Mouse (Mus musculus) heart, embryonic 10.5 days (tissue): ENCODE results near the gene Smndc1. TPM values are rescaled to one million over a fixed set of nuclear protein-coding genes. Genes with fewer than 3 reads are reported as not detected.

Experiments used
- DNase-seq: peaks from one replicate; pipeline ENCODE4 v3.0.0-alpha.2; 2017; ENCODE audit warnings: low spot score
- H3K27ac ChIP-seq: fragments of 300-500 bp; sonication (generic); 2 replicates; pipeline ENCODE4 v1.5.1; 2016; ENCODE audit warnings: mild to moderate bottlenecking
- H3K27me3 ChIP-seq: fragments of 300-500 bp; sonication (generic); 2 replicates; pipeline ENCODE4 v1.6.1; 2016; ENCODE audit warnings: mild to moderate bottlenecking; ENCODE audit not compliant: poor library complexity, insufficient read depth, severe bottlenecking
- H3K36me3 ChIP-seq: fragments of 300-500 bp; sonication (generic); 2 replicates; pipeline ENCODE4 v1.6.1; 2016; ENCODE audit warnings: mild to moderate bottlenecking, moderate library complexity
- H3K4me1 ChIP-seq: fragments of 300-500 bp; sonication (generic); 2 replicates; pipeline ENCODE4 v1.6.1; 2016; ENCODE audit warnings: mild to moderate bottlenecking
- H3K4me3 ChIP-seq: fragments of 300-500 bp; sonication (generic); 2 replicates; pipeline ENCODE4 v1.5.1; 2016; ENCODE audit warnings: mild to moderate bottlenecking, moderate library complexity
- H3K9me3 ChIP-seq: fragments of 300-500 bp; sonication (generic); 2 replicates; pipeline ENCODE4 v1.6.1; 2016; ENCODE audit warnings: mild to moderate bottlenecking, moderate library complexity
- WGBS: fragments of 180-500 bp; shearing (Covaris S2); methylation state at CpG from one replicate; pipeline ENCODE4 v1.1.7; 2016; 5-methylcytosine and 5-hydroxymethylcytosine counted together
- polyA plus RNA-seq: library from polyadenylated mRNA; unstranded; fragments of >200 nt; fragmentation: Nextera tagmentation; extraction: Ambion mirVana; gene quantifications from 2 replicates; pipeline ENCODE4 v1.2.1, GENCODE M21; 2016

The Smndc1 gene
- polyA plus RNA-seq: 27.6 and 31.7 TPM in 2 replicates

DNA sequence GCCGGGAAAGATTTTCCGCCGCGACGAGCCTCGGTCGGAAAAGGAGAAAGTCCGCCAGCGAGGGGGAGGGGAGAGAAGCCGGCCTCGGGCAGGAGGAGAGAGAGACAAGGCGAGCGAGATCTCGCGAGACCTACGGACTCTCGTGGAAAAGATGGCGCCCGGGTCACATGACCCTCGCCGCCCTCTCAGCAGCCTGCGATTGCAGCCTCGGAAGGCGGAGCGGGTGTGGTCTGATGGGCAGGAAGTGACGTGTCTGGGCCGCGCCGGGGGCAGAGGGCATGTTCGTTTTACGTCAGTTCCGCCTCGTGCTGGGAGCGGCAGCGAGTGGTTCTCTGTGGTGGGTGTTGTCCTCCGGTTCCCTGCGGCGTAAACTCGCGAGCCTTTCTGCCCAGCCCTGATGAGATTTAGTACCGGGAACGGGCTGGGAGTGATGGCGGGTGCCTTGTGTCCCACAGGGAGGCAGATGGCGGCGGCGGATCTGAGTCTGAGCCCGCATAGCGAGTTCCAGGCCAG lies at the start of gene Smndc1:
Gene Smndc1, minus strand, starts transcription at position 84 of the 513 bp plus-strand sequence.
- Histone ChIP-seq H3K9me3 (no peaks in the 10 kb centered on the region), H3K4me1 (peaks cover 11% of the 10 kb centered on the region), H3K27ac (peak within 1 kb of the TSS; percentile 97), H3K36me3 (peaks cover 36% of the 10 kb centered on the region), H3K27me3 (no peaks in the 10 kb centered on the region), H3K4me3 (peak within 1 kb of the TSS; percentile 84)
- under 1% methylated on average over 48 of the region's 48 CpGs for WGBS
- peak; percentile 100 for DNase-seq

DNA sequence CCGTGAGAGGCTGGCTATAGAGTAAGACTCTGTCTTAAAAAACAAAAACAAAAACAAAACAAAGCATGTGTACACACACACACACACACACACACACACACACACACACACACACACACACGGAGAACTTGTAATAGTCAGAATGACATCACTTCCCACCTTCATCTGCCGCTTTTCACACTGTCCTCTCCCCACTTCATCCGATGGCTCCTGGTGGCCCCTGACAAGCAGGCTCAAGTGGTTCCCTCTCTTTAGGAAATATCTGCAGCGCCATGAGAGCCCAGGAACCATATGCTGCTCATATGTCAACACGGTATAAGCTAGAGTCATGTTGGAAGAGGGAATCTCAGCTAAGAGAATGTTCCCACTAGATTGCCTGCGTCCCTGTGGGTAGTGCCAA lies 49.0 kb upstream of the Smndc1 start:
- WGBS: 52% methylated on average over 7 of the region's 7 CpGs
- Histone ChIP-seq H3K27ac (0 out of 2 replicates have a peak overlapping the region, but pooled peaks have one; percentile 29), H3K9me3 (no peaks in the 10 kb centered on the region), H3K4me1 (peaks cover 43% of the 10 kb centered on the region), H3K4me3 (no peak overlapping the region), H3K36me3 (no peaks in the 10 kb centered on the region), H3K27me3 (no peaks in the 10 kb centered on the region)
- DNase-seq: no peak

DNA sequence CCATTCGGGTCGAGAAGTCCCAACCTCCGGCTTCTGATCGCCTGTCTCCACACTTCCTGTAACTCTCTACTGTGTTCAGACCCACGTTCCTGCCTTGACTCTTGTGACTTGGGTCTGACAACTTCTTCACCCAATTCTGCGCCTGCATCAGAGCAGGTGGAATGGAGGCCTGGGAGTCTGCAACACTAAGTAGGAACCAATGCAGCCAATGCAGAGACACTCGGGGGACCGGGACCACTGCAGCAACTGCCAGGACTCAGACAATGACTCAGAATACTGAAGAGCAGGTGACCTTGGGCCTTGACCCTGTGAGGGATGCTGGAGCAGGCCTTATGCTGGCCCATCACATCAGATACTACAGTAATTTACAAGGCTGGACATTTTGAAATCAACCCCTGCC lies 47.6 kb upstream of the Smndc1 start:
- WGBS: 83% methylated on average over 8 of the region's 8 CpGs
- H3K4me1 ChIP-seq: peaks cover 49% of the 10 kb centered on the region
- peak overlapping the region; percentile 54; the same call in 1 of the 2 replicates for H3K27ac ChIP-seq
- H3K9me3 ChIP-seq: no peaks in the 10 kb centered on the region
- H3K27me3 ChIP-seq: no peaks in the 10 kb centered on the region
- no peak for DNase-seq
- H3K36me3 ChIP-seq: no peaks in the 10 kb centered on the region
- no peak overlapping the region for H3K4me3 ChIP-seq

DNA sequence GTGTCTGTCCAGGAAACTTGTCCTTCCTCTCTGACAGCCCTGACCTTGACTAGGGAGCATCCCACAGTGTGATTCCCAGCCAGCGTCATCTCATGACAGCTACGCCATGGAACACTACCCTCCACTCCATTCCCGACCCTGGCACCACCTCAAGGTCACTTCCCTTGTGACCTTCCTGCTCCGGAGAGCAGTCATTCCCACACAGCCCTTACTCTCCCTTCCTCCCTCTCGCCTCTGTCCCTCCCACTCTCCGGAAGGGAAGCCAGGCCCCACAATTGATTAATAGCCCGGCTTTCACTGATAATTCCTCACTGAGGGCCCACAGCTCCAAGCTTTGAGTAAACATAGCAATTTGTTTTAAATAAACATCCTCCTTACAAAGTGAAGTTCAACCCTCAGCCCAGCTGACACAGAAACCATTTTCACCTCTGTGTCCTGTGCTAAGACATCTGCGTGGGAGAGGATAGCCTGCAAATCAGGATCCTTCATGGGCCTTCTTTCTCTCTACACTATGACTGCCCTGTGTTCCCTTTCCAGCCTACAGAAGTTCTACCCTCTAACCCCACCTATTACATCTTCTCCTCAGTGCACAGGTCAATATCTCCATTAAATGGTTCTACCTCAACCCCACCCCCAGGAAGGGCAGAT lies 47.1 kb upstream of the Smndc1 start:
- H3K36me3 ChIP-seq: no peaks in the 10 kb centered on the region
- H3K4me3 ChIP-seq: no peak overlapping the region
- 25% methylated on average over 8 of the region's 8 CpGs for WGBS
- H3K27ac ChIP-seq: peak overlapping the region; percentile 54
- no peak for DNase-seq
- H3K9me3 ChIP-seq: no peaks in the 10 kb centered on the region
- H3K4me1 ChIP-seq: peaks cover 49% of the 10 kb centered on the region
- no peaks in the 10 kb centered on the region for H3K27me3 ChIP-seq

DNA sequence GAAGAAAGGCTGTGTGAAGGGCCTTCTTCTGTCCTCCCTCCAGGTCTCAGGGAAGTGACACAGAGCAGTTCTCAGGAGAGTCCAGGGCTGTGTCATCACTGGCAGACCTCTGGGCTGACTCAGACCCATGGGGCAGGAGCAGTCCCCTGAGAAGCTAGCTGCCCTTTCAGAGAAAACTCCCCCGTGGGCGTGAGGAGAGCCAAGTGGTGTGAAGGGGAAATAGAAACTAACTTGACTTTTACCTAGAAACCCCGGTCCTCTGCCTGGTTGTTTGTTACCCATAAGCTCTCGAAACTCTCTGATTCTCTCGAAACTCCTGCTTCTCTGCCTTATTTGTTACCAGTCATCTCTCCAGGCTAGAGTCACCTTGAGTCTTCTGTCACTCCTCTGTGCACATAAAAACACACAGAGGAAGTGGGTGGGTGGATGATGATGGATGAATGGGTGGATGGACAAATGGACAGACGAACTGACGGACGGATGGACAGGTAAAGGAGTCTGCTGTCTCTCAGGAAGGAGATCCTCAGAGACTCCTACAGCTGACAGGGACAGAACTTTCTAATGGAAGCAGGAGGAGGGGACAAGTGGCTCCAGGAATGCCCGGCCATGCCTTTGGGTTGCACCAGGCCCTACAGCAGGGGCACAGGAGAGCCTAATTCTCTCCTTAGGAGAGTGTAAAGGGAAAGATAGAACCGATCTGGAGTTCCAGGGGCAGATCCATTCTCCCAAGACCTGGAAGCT lies 43.7 kb upstream of the Smndc1 start:
- Histone ChIP-seq H3K4me1 (peaks cover 37% of the 10 kb centered on the region), H3K9me3 (no peaks in the 10 kb centered on the region), H3K36me3 (no peaks in the 10 kb centered on the region), H3K4me3 (no peak overlapping the region), H3K27ac (0 out of 2 replicates have a peak overlapping the region, but pooled peaks have one; percentile 3), H3K27me3 (peaks cover 8% of the 10 kb centered on the region; the same call in 1 of the 2 replicates)
- DNase-seq: no peak
- WGBS: 67% methylated on average over 10 of the region's 10 CpGs

DNA sequence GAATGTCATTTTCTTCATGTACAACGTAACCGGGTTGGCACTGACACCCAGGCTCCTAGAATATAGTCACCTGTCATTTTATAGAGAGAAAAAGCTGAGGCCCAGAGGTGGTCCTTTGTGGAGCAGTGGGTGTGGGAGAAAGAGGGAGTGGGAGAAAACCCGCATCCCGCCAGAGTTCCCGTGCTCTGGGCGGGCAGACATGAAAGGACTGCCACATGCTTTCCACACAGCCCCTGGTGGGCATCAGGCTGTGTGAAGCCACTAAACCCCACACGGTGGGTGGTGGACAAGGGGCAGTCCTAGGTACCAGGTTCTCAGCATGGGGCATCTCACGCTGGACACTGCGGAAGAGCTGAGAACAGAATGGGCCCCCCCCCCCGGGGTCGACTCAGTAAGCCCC lies 40.6 kb upstream of the Smndc1 start:
- H3K36me3 ChIP-seq: no peaks in the 10 kb centered on the region
- 0 out of 2 replicates have a peak overlapping the region, but pooled peaks have one; percentile 31 for H3K27ac ChIP-seq
- no peak overlapping the region for H3K4me3 ChIP-seq
- no peak for DNase-seq
- H3K4me1 ChIP-seq: peaks cover 37% of the 10 kb centered on the region
- H3K9me3 ChIP-seq: no peaks in the 10 kb centered on the region
- H3K27me3 ChIP-seq: peaks cover 8% of the 10 kb centered on the region; the same call in 1 of the 2 replicates
- WGBS: 82% methylated on average over 11 of the region's 11 CpGs

DNA sequence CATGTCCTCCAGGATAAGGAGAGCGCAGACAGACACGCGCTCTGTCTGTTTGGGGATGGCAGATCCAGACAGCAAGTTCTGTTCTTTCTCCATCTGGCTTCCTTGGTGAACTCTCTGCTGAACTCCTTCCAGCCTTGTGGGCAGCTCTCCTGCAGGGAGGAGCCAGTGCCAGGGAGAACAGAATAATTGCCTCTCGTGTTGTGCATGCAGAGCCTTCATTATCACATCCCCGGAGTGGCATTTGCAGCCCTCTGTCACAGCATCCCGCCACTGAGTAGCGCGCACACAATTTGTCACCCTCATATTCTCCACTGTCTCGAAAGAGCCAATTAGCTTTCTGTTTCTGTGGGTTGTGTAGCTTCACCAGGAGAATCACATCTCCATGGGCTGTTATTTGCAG lies 40.0 kb upstream of the Smndc1 start:
- H3K36me3 ChIP-seq: no peaks in the 10 kb centered on the region
- H3K27me3 ChIP-seq: peaks cover 8% of the 10 kb centered on the region; the same call in 1 of the 2 replicates
- WGBS: 69% methylated on average over 9 of the region's 9 CpGs
- no peak overlapping the region for H3K27ac ChIP-seq
- no peaks in the 10 kb centered on the region for H3K9me3 ChIP-seq
- peaks cover 37% of the 10 kb centered on the region for H3K4me1 ChIP-seq
- no peak overlapping the region for H3K4me3 ChIP-seq
- DNase-seq: no peak

DNA sequence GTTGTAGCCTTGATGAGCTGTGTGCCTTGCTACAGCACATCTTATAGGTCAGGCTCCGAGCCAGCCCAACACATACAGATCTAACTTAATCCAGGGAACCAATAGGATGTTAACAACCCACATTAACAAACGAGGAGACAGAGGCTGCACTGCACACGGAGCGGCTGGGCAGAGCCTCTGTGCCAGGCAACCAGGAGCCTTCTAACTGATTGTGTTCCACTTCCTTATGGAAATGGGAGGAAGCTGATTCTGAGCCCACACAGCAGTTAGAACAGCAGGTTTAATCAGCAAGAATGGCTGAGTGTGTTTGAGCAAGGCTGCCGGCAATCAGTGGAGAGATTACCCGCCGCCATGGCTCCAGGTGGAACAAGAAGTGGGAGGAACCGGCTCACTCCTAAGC lies 37.4 kb upstream of the Smndc1 start:
- H3K36me3 ChIP-seq: no peaks in the 10 kb centered on the region
- peaks cover 8% of the 10 kb centered on the region; the same call in 1 of the 2 replicates for H3K27me3 ChIP-seq
- H3K9me3 ChIP-seq: no peaks in the 10 kb centered on the region
- H3K4me3 ChIP-seq: no peak overlapping the region
- H3K4me1 ChIP-seq: peaks cover 44% of the 10 kb centered on the region
- no peak for DNase-seq
- 44% methylated on average over 8 of the region's 8 CpGs for whole genome bisulfite sequencing
- peak overlapping the region; percentile 5; the same call in 1 of the 2 replicates for H3K27ac ChIP-seq

DNA sequence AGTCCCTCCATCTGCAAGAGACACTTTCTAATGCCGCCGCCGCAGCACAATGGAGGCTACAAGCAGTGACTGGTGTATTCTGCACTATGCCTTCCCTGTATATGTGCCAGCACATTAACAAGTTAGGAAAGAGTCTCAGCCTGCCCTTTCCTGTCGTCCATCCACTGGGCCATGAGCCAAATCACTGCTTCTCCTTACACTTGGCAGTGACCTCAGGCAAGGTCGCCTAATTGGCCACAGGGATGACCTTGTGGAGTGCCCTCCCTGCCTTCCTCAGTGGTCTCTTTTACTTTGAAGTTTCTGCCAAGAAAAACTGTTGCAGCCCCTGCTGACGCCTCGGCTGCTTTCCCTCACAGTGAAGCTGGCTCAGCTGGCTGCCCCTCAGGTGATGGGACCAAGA lies 37.0 kb upstream of the Smndc1 start:
- Histone ChIP-seq H3K4me1 (peaks cover 46% of the 10 kb centered on the region), H3K36me3 (no peaks in the 10 kb centered on the region), H3K9me3 (no peaks in the 10 kb centered on the region), H3K27ac (peak overlapping the region; percentile 5; the same call in 1 of the 2 replicates), H3K4me3 (no peak overlapping the region), H3K27me3 (peaks cover 8% of the 10 kb centered on the region; the same call in 1 of the 2 replicates)
- 53% methylated on average over 7 of the region's 7 CpGs for WGBS
- DNase-seq: no peak

DNA sequence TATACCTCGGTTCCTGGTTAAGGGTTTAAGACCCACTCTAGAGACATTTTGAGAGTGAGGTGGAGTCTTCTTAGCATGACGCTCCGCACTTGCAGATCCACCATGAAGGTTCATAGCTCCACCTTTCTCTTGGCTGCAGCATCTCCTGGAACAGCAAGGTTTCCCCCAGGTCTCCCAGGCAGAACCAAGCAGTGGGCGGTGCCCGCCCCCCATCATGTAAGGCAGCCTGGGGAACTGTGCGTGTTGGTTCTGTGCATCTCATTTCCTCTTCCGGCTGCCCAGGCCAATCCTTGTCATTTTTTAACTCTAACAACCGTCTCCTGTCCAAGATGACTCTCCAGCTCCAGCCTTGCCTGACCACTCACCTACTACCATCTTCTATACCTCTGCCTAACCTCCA lies 35.4 kb upstream of the Smndc1 start:
- peaks cover 57% of the 10 kb centered on the region for H3K4me1 ChIP-seq
- no peak for DNase-seq
- 77% methylated on average over 8 of the region's 8 CpGs for WGBS
- no peaks in the 10 kb centered on the region for H3K9me3 ChIP-seq
- H3K27ac ChIP-seq: no peak overlapping the region
- H3K4me3 ChIP-seq: no peak overlapping the region
- H3K27me3 ChIP-seq: 0 out of 2 replicates have a peak, but pooled peaks cover 3% of the 10 kb centered on the region
- H3K36me3 ChIP-seq: no peaks in the 10 kb centered on the region

DNA sequence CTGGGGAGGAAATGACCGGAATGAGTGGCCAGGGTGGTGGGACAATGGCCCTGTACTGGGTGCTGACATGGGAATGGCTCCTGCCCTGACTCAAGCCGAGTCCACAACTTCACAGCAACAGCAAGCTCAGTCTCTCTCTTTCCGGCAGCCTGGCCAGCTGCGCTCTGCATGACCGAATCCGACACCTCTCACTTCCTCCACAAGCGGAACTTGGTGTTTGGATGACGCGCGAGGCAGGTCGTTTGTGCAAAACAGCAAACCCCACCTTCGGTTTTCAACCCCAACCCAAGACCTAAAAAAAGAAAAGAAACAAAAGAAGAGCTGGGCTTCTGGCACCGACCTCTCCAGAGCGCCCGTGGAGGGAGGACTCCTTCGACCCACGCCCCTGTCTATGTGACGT lies 34.3 kb upstream of the Smndc1 start:
- peak overlapping the region; percentile 75 for H3K27ac ChIP-seq
- no peaks in the 10 kb centered on the region for H3K36me3 ChIP-seq
- no peak overlapping the region for H3K4me3 ChIP-seq
- H3K4me1 ChIP-seq: peaks cover 60% of the 10 kb centered on the region
- WGBS: 49% methylated on average over 18 of the region's 18 CpGs
- no peaks in the 10 kb centered on the region for H3K9me3 ChIP-seq
- H3K27me3 ChIP-seq: no peaks in the 10 kb centered on the region
- no peak for DNase-seq

DNA sequence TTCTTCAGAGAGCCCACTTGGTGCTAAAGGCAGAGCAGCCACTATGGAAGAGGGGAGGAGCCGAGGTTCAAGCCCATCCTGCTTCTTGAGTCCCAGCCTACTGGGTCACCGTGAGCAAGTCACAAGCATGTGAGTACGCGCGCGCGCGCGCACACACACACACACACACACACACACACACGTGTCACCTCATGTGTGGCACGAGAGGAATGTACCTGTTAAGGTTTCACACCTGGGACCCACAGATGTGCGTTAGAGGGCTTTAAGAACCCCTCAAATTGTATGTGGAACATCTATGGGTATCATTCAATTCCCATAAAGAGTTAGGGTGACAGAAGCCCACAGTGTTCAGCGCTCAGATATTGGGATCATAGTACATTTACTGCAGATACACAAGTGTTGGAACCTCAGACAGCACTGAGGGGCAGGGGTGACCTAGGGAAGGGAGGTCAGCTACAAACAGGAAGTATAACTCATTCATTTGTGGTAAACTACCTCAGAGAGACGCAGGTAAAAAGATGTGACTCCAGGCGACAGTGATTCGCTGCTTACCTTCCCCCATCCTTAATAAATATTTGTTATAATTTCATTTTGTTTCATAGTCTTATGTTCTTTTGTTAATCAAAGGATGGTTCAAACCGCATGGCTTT lies 33.6 kb upstream of the Smndc1 start:
- 50% methylated on average over 17 of the region's 17 CpGs for WGBS
- Histone ChIP-seq H3K4me1 (peaks cover 60% of the 10 kb centered on the region), H3K4me3 (peak overlapping the region; percentile 38)

More for the DNA sequence above, 33.6 kb upstream of the Smndc1 start:
- Histone ChIP-seq H3K9me3 (no peaks in the 10 kb centered on the region), H3K27ac (peak overlapping the region; percentile 75), H3K36me3 (no peaks in the 10 kb centered on the region), H3K27me3 (no peaks in the 10 kb centered on the region)
- DNase-seq: no peak
